Mouse (Mus musculus): ENCODE measurements around the gene Rapsn. TPM values are rescaled to one million over a fixed set of nuclear protein-coding genes. Genes with fewer than 3 reads are reported as not detected.
"Not testable (repeated sequence)": the region's sequence is repeated elsewhere in the genome, so short reads cannot be mapped to it uniquely, and the experiment has no call there.

Gene Rapsn
- polyA plus RNA-seq, 1 experiment from 2014 or later: 1.1 TPM

DNA sequence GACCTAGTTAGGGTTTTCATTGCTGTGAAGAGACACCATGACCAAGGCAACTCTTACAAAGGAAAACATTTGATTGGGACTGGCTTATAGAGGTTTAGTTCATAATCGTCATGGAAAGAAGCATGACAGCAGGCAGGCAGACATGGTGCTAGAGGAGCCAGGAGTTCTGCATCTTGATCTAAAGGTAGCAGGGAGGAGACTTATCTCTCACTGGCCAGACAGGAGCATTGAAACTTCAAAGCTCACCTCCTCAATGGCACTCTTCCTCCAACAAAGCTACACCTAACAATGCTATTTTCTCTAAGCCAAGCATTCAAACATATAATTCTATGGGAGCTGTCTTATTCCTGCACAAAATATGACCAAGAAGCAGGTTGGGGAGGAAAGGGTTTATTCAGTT lies 8.9 kb upstream of the Rapsn start:
- ATAC-seq (ENCODE audit: insufficient read depth): peak; percentile 80

DNA sequence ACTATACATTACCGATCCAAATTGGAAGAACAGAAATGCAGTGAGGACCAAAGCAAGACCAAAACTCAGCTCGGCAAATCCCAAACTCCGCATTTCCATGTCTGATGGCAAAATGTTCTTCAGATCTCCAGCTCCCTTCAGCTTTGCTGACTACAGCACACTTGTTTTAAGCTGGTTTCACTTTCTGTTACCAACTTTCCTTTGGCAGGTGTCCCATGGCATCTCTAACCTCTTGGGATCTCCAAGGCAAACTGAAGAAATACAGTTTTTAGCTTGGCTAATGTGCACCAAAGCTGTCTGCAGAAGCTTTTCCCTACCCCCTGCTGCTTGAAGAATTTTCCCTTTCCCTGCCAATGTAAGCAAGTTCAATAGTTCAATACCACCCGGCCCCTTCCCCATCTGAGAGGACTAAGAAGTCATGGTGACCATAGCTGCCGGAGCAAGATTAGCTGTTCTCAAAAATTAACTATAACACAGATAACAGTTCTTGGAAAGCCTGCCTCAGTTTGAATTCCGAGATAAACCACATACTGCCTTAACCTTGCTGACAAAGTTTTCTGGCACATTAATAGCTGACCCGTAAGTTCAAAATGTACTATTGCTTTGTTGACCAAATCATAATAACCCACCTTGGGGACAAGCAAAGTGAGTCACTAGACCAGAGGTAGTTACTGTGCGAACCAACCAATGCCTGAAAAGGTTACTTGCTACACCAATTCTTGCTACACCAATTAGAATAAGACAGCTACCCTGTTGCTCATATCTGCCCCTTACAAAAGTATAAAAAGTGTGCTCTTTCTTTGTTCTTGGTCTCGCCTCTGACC lies 7.8 kb upstream of the Rapsn start:
- peaks cover 65% of the 10 kb centered on the region for H3K4me1 ChIP-seq (replicated peaks)
- H3K9ac ChIP-seq: peak overlapping the region; percentile 56

More for the DNA sequence above, 8.9 kb upstream of the Rapsn start:
- Histone ChIP-seq H3K27me3 (no peaks in the 10 kb centered on the region), H3K9me3 (replicated peaks) (no peaks in the 10 kb centered on the region), H3K4me2 (peak overlapping the region; percentile 71), H3K9ac (peak overlapping the region; percentile 56), H3K4me1 (replicated peaks) (peaks cover 65% of the 10 kb centered on the region), H3K27ac (replicated peaks) (peak overlapping the region; percentile 87), H3K4me3 (replicated peaks) (peak overlapping the region; percentile 55), H3K36me3 (replicated peaks) (peaks cover 18% of the 10 kb centered on the region)
- 34% methylated on average over 1 of the region's 1 CpGs for WGBS (ENCODE audit: insufficient replicate concordance)

DNA sequence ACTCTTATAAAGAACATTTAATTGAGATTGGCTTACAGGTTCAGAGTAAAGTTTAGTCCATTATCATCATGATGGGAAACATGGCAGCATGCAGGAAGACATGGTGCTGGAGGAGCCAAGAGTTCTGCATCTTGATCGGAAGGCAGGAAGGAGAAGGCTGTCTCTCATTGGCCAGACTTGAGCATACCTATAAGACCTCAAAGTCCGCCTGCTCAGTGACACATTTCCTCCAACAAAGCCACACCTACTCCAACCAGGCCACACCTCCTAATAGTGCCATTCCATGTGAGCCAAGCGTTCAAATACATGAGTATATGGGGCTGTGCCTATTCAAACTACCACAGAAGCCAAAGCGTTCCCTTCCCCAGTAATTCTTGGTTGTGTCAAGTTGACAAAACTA lies 4.2 kb upstream of the Rapsn start:
- Histone ChIP-seq H3K36me3 (replicated peaks) (no peaks in the 10 kb centered on the region), H3K4me1 (replicated peaks) (peaks cover 38% of the 10 kb centered on the region), H3K9me3 (replicated peaks) (no peaks in the 10 kb centered on the region), H3K4me3 (replicated peaks) (no peak overlapping the region), H3K9ac (no peak overlapping the region), H3K4me2 (no peak overlapping the region), H3K27me3 (no peaks in the 10 kb centered on the region), H3K27ac (replicated peaks) (no peak overlapping the region)
- ATAC-seq (ENCODE audit: insufficient read depth): no peak
- WGBS (ENCODE audit: insufficient replicate concordance): 74% methylated on average over 4 of the region's 4 CpGs

More for the DNA sequence above, 7.8 kb upstream of the Rapsn start:
- Histone ChIP-seq H3K36me3 (replicated peaks) (peaks cover 15% of the 10 kb centered on the region), H3K4me3 (replicated peaks) (peak overlapping the region; percentile 55), H3K9me3 (replicated peaks) (no peaks in the 10 kb centered on the region), H3K27me3 (no peaks in the 10 kb centered on the region), H3K4me2 (peak overlapping the region; percentile 71), H3K27ac (replicated peaks) (peak overlapping the region; percentile 87)
- peak; percentile 74 for ATAC-seq (ENCODE audit: insufficient read depth)
- WGBS (ENCODE audit: insufficient replicate concordance): 35% methylated on average over 9 of the region's 9 CpGs

DNA sequence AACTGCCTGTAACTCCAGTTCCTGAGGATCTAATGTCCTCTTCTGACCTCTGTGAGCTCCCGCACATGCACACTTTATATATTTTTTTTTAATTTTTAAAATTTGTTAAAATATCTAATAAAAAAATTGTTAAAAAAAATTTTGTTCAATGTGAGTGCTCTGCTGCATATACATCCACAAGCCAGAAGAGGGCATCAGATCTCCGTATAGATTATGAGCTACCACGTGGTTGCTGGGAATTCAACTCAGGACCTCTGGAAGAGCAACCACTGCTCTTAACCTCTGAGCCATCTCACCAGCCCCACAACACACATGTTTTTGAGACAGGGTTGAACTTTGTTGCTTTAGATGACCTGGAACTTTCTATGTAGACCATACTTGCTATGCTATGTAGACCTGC lies 2.4 kb upstream of the Rapsn start:
- H3K9ac ChIP-seq: no peak overlapping the region
- ATAC-seq (ENCODE audit: insufficient read depth): no peak
- no peaks in the 10 kb centered on the region for H3K9me3 ChIP-seq (replicated peaks)
- H3K4me1 ChIP-seq (replicated peaks): peaks cover 20% of the 10 kb centered on the region
- WGBS (ENCODE audit: insufficient replicate concordance): 13% methylated on average over 3 of the region's 3 CpGs
- H3K27ac ChIP-seq (replicated peaks): no peak overlapping the region
- H3K36me3 ChIP-seq (replicated peaks): no peaks in the 10 kb centered on the region
- no peaks in the 10 kb centered on the region for H3K27me3 ChIP-seq
- no peak overlapping the region for H3K4me3 ChIP-seq (replicated peaks)
- H3K4me2 ChIP-seq: no peak overlapping the region

DNA sequence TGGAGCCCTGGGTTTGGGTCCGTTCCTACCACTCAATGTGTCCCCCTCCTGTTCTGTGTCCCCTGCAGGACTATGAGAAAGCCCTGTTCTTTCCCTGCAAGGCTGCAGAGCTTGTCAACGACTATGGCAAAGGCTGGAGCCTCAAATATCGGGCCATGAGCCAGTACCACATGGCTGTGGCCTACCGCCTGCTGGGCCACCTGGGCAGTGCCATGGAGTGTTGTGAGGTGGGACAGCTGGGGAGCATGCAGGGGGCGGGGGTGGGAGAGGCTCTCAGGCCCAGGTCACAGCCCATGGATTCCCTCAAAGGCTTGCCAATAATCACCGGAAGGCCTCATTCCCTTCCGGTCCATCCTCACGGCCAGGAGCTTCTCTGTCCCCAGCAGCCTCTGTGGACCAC lies 6.4 kb downstream of the Rapsn start:
- Histone ChIP-seq H3K4me3 (replicated peaks) (no peak overlapping the region), H3K4me2 (no peak overlapping the region), H3K4me1 (replicated peaks) (peaks cover 16% of the 10 kb centered on the region), H3K27me3 (no peaks in the 10 kb centered on the region), H3K9ac (no peak overlapping the region), H3K27ac (replicated peaks) (no peak overlapping the region), H3K9me3 (replicated peaks) (no peaks in the 10 kb centered on the region), H3K36me3 (replicated peaks) (no peaks in the 10 kb centered on the region)
- WGBS (ENCODE audit: insufficient replicate concordance): 70% methylated on average over 8 of the region's 8 CpGs
- no peak for ATAC-seq (ENCODE audit: insufficient read depth)

DNA sequence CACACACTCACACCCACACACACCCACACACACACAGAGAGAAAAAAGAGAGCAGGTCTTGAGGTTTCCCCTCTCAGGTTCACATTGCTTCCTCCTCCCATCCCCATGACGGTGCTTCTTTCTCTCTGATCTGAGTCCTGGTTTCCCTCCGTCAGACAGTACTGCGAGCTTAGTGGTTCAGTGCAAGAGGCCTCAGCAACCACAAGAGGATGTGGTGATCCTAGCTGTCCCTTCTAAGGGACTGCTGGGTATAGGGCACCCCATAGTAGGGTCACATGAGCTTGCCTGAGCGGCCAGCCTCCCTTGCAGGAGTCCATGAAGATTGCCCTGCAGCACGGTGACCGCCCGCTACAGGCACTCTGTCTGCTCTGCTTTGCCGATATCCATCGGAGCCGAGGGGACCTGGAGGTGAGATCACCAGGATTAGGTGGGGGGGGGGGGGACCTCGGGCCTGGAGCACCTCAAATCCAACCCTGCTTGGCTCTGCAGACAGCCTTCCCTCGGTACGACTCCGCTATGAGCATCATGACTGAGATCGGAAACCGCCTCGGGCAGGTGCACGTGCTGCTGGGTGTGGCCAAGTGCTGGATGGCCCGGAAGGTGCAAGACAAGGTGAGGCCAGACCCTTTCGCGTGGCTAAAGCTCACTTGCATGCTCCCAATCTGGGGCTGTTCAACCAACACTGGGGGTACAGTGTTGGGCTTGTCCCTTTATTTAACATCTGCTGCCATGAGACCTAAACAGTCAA lies 7.4 kb downstream of the Rapsn start:
- 0 out of 2 replicates have a peak overlapping the region, but pooled peaks have one; percentile 2 for H3K4me3 ChIP-seq (replicated peaks)
- no peaks in the 10 kb centered on the region for H3K36me3 ChIP-seq (replicated peaks)
- peak overlapping the region; percentile 34; the same call in 1 of the 2 replicates for H3K4me2 ChIP-seq
- no peaks in the 10 kb centered on the region for H3K27me3 ChIP-seq
- no peaks in the 10 kb centered on the region for H3K9me3 ChIP-seq (replicated peaks)
- no peak overlapping the region for H3K27ac ChIP-seq (replicated peaks)
- H3K9ac ChIP-seq: no peak overlapping the region
- WGBS (ENCODE audit: insufficient replicate concordance): 41% methylated on average over 21 of the region's 21 CpGs
- peaks cover 16% of the 10 kb centered on the region for H3K4me1 ChIP-seq (replicated peaks)
- ATAC-seq (ENCODE audit: insufficient read depth): peak; percentile 22; the same call in 1 of the 2 replicates

DNA sequence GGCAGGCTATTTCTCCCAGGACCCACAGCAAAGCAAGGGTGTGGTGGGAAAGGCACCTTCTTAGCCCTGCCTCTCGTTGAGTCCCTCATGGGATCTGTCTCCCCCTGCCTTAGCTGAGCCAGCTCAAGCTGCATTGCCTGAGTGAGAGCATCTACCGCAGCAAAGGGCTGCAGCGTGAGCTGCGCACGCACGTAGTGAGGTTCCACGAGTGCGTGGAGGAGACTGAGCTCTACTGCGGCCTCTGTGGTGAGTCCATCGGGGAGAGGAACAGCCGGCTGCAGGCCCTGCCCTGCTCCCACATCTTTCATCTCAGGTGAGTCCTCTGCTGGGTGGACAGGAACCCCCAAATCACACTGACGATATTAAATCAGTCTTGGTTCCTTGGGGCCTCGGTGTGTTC lies 9.3 kb downstream of the Rapsn start:
- 79% methylated on average over 13 of the region's 13 CpGs for WGBS (ENCODE audit: insufficient replicate concordance)
- Histone ChIP-seq H3K27ac (replicated peaks) (no peak overlapping the region), H3K27me3 (no peaks in the 10 kb centered on the region), H3K4me2 (no peak overlapping the region), H3K4me3 (replicated peaks) (no peak overlapping the region), H3K9me3 (replicated peaks) (no peaks in the 10 kb centered on the region), H3K4me1 (replicated peaks) (peaks cover 16% of the 10 kb centered on the region), H3K9ac (no peak overlapping the region), H3K36me3 (replicated peaks) (no peaks in the 10 kb centered on the region)
- no peak for ATAC-seq (ENCODE audit: insufficient read depth)

DNA sequence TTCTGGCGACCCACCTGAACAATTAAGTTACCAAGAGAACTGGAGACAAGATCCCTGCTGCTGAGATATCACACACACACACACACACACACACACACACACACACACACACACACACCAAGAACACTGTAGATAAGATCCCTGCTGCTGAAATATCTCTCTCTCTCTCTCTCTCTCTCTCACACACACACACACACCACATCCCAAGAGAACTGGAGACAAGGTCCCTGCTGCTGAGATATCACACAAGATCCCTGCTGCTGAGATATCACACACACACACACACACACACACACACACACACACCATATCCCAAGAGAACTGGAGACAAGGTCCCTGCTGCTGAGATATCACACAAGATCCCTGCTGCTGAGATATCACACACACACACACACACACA lies 10.4 kb downstream of the Rapsn start:
- H3K4me2 ChIP-seq; H3K36me3 ChIP-seq (replicated peaks); H3K27ac ChIP-seq (replicated peaks); H3K9me3 ChIP-seq (replicated peaks); H3K4me3 ChIP-seq (replicated peaks); H3K9ac ChIP-seq; H3K27me3 ChIP-seq: not testable (repeated sequence)
- 65% methylated on average over 1 of the region's 1 CpGs for WGBS (ENCODE audit: insufficient replicate concordance)
- ATAC-seq (ENCODE audit: insufficient read depth): peak; percentile 69
- peaks cover 16% of the 10 kb centered on the region for H3K4me1 ChIP-seq (replicated peaks)

DNA sequence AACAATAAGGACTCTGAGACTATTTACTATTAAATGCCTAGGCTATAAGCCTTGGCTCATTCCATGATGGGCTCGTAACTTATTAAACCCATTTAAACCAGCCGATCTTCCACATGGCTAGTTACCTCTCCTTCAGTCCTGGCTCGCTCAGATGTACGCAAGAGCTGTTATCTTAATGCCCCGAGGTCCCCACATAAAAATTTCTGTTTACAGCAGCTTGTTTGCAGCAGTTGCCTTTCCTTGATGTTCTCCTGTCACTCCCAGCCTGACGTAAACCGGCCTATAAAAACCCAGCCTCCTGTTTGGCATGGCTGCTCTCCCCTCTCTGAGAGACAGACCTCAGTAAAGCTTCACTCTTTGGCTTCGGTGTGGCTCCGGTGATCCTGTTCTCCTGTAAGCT lies 11.9 kb downstream of the Rapsn start:
- WGBS (ENCODE audit: insufficient replicate concordance): 65% methylated on average over 9 of the region's 9 CpGs
- no peak overlapping the region for H3K27ac ChIP-seq (replicated peaks)
- no peaks in the 10 kb centered on the region for H3K36me3 ChIP-seq (replicated peaks)
- H3K4me3 ChIP-seq (replicated peaks): no peak overlapping the region
- no peak overlapping the region for H3K4me2 ChIP-seq
- H3K9me3 ChIP-seq (replicated peaks): no peaks in the 10 kb centered on the region
- peaks cover 22% of the 10 kb centered on the region for H3K4me1 ChIP-seq (replicated peaks)
- no peaks in the 10 kb centered on the region for H3K27me3 ChIP-seq
- H3K9ac ChIP-seq: no peak overlapping the region
- no peak for ATAC-seq (ENCODE audit: insufficient read depth)

DNA sequence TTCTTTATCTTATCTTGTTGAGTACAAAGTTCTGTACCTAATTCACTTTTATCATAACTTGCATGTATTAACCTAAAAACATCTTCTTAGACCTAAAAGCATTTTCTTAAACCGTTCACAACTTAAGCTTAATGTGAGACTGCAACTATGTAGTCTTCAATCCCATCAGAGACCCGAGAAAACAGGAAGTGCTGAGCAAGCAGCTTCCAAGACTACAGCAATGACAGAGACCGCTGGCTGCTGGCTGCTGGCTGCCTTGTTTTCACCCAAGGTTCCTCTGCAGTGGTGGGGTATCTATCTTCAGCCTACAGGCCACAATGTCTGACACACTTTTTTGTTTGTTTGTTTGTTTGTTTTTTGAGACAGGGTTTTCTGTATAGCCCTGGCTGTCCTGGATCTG lies 16.5 kb downstream of the Rapsn start:
- H3K27me3 ChIP-seq: no peaks in the 10 kb centered on the region
- no peak for ATAC-seq (ENCODE audit: insufficient read depth)
- WGBS (ENCODE audit: insufficient replicate concordance): 40% methylated on average over 3 of the region's 3 CpGs
- H3K27ac ChIP-seq (replicated peaks): 0 out of 2 replicates have a peak overlapping the region, but pooled peaks have one; percentile 38
- H3K9ac ChIP-seq: no peak overlapping the region
- H3K36me3 ChIP-seq (replicated peaks): peaks cover 21% of the 10 kb centered on the region
- peaks cover 28% of the 10 kb centered on the region for H3K4me1 ChIP-seq (replicated peaks)
- no peak overlapping the region for H3K4me3 ChIP-seq (replicated peaks)
- no peak overlapping the region for H3K4me2 ChIP-seq
- no peaks in the 10 kb centered on the region for H3K9me3 ChIP-seq (replicated peaks)

DNA sequence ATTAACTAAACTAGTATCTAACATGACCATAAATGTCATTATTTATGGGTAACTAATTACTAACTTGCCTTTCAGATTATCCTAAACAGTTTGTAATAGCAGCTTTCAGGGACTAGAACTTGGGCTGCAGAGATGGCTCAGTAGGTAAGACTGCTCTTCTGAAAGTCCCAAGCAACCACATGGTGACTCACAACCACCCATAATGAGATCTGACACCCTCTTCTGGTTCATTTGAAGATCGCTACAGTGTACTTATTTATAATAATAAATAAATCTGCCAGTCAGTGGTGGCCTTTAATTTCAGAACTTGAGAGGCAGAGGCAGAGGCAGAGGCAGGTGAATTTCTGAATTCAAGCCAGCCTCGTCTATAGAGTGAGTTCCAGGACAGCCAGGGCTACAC lies 17.3 kb downstream of the Rapsn start:
- Histone ChIP-seq H3K4me2 (peak overlapping the region; percentile 83), H3K27me3 (no peaks in the 10 kb centered on the region), H3K4me3 (replicated peaks) (no peak overlapping the region), H3K36me3 (replicated peaks) (peaks cover 29% of the 10 kb centered on the region), H3K4me1 (replicated peaks) (peaks cover 28% of the 10 kb centered on the region), H3K9ac (no peak overlapping the region), H3K9me3 (replicated peaks) (no peaks in the 10 kb centered on the region), H3K27ac (replicated peaks) (no peak overlapping the region)
- no peak for ATAC-seq (ENCODE audit: insufficient read depth)
- WGBS (ENCODE audit: insufficient replicate concordance): 38% methylated on average over 2 of the region's 2 CpGs
